Mouse (Mus musculus): ENCODE data around the gene Ptgr1. TPM values are rescaled to one million over a fixed set of nuclear protein-coding genes. Genes with fewer than 3 reads are reported as not detected.

The Ptgr1 gene
- polyA plus RNA-seq, 1 experiment from 2014 or later, result 15.0 TPM

DNA sequence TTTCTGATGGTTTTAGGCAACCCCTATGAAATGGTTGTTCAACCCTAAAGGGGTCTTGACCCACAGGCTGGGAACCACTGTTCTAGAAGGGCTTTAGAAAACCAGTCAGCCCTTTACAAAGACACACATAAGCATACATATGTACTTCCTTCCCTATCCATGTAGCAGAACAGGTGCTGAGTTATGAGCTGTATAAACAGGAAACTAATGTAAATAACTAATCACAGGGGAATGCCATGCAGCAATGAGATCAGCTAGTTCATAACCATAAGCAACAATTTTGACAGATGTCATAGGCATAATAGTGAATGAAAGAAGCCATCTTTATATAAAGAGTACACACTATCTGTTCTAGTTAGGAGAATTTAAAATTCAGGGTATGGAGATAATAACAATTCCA lies 45.3 kb downstream of the Ptgr1 start:
- no peaks in the 10 kb centered on the region for H3K9me3 ChIP-seq (replicated peaks)
- no peak overlapping the region for H3K9ac ChIP-seq
- no peak overlapping the region for H3K27ac ChIP-seq
- no peaks in the 10 kb centered on the region for H3K27me3 ChIP-seq
- no peak overlapping the region for H3K4me2 ChIP-seq (replicated peaks)
- no peak for ATAC-seq (ENCODE audit: low FRiP score)
- H3K36me3 ChIP-seq, result no peaks in the 10 kb centered on the region
- H3K4me3 ChIP-seq, result no peak overlapping the region
- peaks cover 11% of the 10 kb centered on the region for H3K4me1 ChIP-seq

DNA sequence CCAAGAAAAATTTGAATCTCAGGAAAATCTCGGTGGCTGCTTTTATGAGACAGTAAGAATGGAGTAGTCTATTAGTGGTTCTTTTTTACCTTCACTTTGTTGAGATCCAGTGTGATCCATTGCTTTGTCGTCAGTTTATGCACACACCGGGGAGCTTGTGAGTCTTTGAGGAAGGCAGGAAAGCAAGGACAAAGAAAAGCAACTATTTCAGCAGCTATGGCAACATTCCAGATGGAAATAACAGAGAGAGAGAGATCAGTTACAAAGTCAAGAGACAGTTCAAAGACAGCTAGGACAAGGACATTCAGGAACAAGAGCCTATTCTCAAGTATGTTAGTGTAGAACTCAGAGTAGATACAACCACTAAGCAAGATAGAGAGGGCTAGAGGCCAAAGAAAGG lies 51.1 kb downstream of the Ptgr1 start:
- 46% methylated on average over 3 of the region's 3 CpGs for WGBS
- no peaks in the 10 kb centered on the region for H3K4me1 ChIP-seq
- ATAC-seq (ENCODE audit: low FRiP score), result no peak
- H3K27me3 ChIP-seq, result no peaks in the 10 kb centered on the region
- H3K9ac ChIP-seq, result no peak overlapping the region
- H3K9me3 ChIP-seq (replicated peaks), result no peaks in the 10 kb centered on the region; the same call in 1 of the 2 replicates
- no peak overlapping the region for H3K27ac ChIP-seq
- H3K4me3 ChIP-seq, result no peak overlapping the region
- H3K4me2 ChIP-seq (replicated peaks), result no peak overlapping the region
- no peaks in the 10 kb centered on the region for H3K36me3 ChIP-seq

DNA sequence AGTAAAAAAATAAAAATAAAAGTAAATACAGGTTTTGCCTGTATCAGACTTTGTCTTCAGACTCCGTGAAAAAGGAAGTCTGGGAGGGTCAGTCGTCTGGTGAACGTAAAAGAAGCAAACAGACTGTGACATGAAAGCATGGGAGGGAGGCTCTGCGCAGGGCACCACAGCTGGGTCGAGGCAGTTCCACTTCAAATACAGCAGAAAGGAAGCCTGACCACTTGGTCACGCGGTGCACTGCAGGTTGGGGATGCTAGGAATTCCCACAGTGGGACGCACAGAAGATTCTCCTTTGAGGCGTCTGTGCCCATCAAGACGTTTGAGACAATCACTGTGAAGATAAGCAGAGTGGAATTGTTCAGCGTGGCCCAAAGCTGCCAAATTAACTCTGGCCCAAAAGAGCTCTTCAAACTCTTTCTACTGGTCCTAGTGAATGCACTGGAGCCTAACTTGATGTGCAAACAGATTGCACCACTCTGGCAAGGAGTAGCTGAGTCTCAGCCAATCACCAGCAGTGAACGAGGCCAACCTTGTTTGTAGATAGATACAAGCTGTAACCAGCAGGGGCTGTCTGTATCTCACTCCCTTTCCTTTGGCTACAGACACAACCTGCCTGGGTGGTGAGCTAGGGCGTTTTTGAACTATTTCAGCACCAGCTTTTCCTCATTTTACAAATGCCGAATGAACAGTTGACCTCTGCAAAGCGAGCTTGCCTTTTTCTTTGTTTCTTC lies 52.0 kb downstream of the Ptgr1 start:
- H3K4me2 ChIP-seq (replicated peaks), result no peak overlapping the region
- 44% methylated on average over 15 of the region's 15 CpGs for WGBS
- no peaks in the 10 kb centered on the region for H3K27me3 ChIP-seq
- no peaks in the 10 kb centered on the region; the same call in 1 of the 2 replicates for H3K9me3 ChIP-seq (replicated peaks)
- no peaks in the 10 kb centered on the region for H3K36me3 ChIP-seq
- no peak overlapping the region for H3K27ac ChIP-seq
- H3K4me1 ChIP-seq, result no peaks in the 10 kb centered on the region
- no peak for ATAC-seq (ENCODE audit: low FRiP score)
- no peak overlapping the region for H3K4me3 ChIP-seq
- no peak overlapping the region for H3K9ac ChIP-seq

DNA sequence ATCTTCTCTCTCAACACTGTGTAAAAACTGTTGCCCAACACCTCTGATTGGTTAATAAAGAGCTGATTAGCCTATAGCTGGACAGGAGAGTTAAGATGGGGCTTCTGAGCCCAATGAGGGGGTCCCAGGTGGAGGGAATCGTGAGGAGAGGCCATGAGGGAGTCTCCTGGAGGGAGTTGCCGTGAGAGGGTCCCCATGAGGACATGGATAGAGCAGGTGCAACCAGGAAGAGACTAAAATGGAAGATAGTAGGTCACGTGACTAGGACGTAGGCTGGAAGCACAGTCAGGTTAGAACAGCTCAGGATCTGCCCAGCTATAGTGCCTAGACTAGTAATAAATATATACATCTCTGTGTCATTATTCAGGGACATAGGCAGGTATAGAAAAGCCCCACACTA lies 52.6 kb downstream of the Ptgr1 start:
- H3K4me3 ChIP-seq, result no peak overlapping the region
- no peaks in the 10 kb centered on the region for H3K27me3 ChIP-seq
- ATAC-seq (ENCODE audit: low FRiP score), result no peak
- H3K27ac ChIP-seq, result no peak overlapping the region
- no peaks in the 10 kb centered on the region; the same call in 1 of the 2 replicates for H3K9me3 ChIP-seq (replicated peaks)
- no peaks in the 10 kb centered on the region for H3K4me1 ChIP-seq
- no peak overlapping the region for H3K9ac ChIP-seq
- WGBS, result 82% methylated on average over 4 of the region's 4 CpGs
- no peaks in the 10 kb centered on the region for H3K36me3 ChIP-seq
- no peak overlapping the region for H3K4me2 ChIP-seq (replicated peaks)

DNA sequence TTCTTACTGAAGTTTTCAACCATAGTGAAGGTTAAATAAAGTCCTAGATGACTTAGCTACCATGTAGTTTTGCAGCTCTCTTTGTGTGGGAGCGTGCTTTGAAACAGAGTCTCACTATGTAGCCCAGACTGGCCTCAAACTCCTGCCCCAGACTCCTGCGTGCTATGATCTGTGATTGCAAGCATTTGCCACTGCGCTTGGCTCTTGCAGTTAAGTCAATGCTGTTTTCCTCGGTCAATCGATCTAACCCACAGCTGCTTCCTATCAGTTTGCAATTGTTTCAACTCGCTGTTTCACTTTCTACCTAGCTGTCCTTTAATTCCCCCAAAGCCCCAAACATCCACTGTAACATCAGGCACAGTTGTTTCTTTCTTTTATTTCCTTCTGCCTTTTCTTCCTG lies 54.4 kb downstream of the Ptgr1 start:
- 86% methylated on average over 6 of the region's 6 CpGs for WGBS
- no peaks in the 10 kb centered on the region for H3K36me3 ChIP-seq
- ATAC-seq (ENCODE audit: low FRiP score), result no peak

DNA sequence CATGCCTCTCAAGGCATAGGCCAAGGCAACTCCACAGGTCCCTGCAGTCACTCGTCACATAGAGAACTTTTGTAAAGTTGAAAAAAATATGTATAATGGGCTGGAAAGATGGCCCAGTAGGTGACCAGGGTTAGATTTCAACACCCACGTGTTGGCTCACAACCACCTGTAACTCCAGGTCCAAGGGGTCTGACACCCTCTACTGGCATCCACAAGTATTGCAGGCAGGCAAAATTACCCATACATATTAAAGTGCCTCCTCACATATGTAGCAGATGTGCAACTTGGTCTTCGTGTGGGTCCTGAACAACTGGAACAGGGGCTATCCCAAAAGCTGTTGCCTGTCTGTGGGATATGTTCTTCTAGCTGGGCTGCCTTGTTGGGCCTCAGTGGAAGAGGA lies 59.3 kb downstream of the Ptgr1 start:
- H3K4me2 ChIP-seq (replicated peaks), result no peak overlapping the region
- 66% methylated on average over 3 of the region's 3 CpGs for WGBS
- H3K27me3 ChIP-seq, result 0 out of 2 replicates have a peak, but pooled peaks cover 2% of the 10 kb centered on the region
- H3K9ac ChIP-seq, result no peak overlapping the region
- no peak overlapping the region for H3K4me3 ChIP-seq
- no peak for ATAC-seq (ENCODE audit: low FRiP score)
- H3K4me1 ChIP-seq, result no peaks in the 10 kb centered on the region
- no peaks in the 10 kb centered on the region for H3K36me3 ChIP-seq
- H3K9me3 ChIP-seq (replicated peaks), result peaks cover 6% of the 10 kb centered on the region; the same call in 1 of the 2 replicates
- H3K27ac ChIP-seq, result no peak overlapping the region

More for the DNA sequence above, 54.4 kb downstream of the Ptgr1 start:
- Histone ChIP-seq H3K4me1 (no peaks in the 10 kb centered on the region), H3K4me2 (replicated peaks) (no peak overlapping the region), H3K4me3 (no peak overlapping the region), H3K9ac (no peak overlapping the region), H3K27ac (no peak overlapping the region), H3K9me3 (replicated peaks) (no peaks in the 10 kb centered on the region; the same call in 1 of the 2 replicates), H3K27me3 (no peaks in the 10 kb centered on the region)

DNA sequence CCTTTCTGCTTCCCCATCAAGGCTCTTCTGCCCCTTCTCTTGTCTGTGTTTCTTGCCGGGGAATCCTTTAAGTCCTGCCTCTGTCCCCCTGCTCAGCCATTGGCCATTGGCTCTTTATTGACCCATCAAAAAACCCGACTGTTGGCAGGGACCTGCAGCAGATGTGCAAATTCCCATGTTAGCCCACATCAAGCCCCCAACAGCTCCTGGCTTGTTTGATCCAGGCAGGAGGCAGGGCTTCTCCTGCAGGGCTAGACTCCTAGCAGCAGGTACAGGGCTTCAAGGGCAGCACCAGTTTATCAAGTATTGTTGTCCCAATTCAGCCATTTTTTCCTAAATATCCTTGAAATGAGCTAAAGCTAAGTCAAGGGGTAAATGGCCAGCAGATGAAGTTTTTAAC lies 60.8 kb downstream of the Ptgr1 start:
- Histone ChIP-seq H3K27me3 (0 out of 2 replicates have a peak, but pooled peaks cover 2% of the 10 kb centered on the region), H3K9ac (no peak overlapping the region), H3K4me3 (no peak overlapping the region), H3K9me3 (replicated peaks) (peaks cover 6% of the 10 kb centered on the region; the same call in 1 of the 2 replicates), H3K36me3 (no peaks in the 10 kb centered on the region), H3K27ac (no peak overlapping the region), H3K4me1 (no peaks in the 10 kb centered on the region), H3K4me2 (replicated peaks) (no peak overlapping the region)
- WGBS, result 43% methylated on average over 2 of the region's 2 CpGs
- ATAC-seq (ENCODE audit: low FRiP score), result no peak

DNA sequence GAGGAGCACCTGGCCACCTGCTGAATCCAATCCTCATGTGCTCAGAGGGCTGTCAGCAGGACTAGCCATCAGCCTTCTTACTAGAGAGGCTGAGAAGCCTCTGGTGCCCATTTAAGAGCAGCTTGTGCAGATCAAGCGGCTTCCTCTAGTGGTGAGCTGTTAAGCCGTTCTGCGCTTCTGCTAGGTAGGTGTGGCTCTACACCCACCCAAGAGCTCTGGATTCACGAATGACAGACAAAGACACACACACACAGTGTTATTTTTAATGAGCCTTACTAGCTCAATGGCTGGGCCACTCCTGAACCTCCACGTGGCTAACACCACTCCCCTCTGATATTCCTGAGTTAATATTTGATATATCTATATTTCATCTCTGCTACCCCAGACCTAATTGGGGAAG lies 61.3 kb downstream of the Ptgr1 start:
- WGBS, result 55% methylated on average over 5 of the region's 5 CpGs
- peaks cover 6% of the 10 kb centered on the region; the same call in 1 of the 2 replicates for H3K9me3 ChIP-seq (replicated peaks)

DNA sequence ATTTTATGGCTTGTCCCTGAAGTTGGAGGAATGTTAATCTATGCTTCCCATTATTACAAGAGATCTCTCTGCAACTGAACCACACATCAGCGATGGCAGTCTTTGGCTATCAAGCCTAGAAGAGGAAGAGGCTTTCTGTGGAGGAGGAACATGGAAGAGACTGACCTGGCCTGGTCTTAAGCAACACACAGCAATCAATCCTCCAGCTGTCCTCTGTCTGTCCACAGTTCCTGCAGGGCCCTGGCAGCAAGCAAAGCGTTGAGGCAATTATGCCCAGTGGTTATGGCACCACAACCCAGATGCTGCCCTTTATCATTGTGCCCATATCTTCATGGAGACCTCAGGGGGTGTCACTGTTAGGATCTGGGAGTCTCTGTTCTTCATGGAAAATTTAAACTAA lies 63.0 kb downstream of the Ptgr1 start:
- Histone ChIP-seq H3K4me3 (no peak overlapping the region), H3K9me3 (replicated peaks) (peaks cover 6% of the 10 kb centered on the region; the same call in 1 of the 2 replicates), H3K27me3 (0 out of 2 replicates have a peak, but pooled peaks cover 2% of the 10 kb centered on the region), H3K9ac (no peak overlapping the region), H3K4me2 (replicated peaks) (no peak overlapping the region), H3K4me1 (no peaks in the 10 kb centered on the region), H3K36me3 (no peaks in the 10 kb centered on the region), H3K27ac (no peak overlapping the region)
- WGBS, result 89% methylated on average over 2 of the region's 2 CpGs
- no peak for ATAC-seq (ENCODE audit: low FRiP score)

More for the DNA sequence above, 61.3 kb downstream of the Ptgr1 start:
- Histone ChIP-seq H3K27me3 (0 out of 2 replicates have a peak, but pooled peaks cover 2% of the 10 kb centered on the region), H3K36me3 (no peaks in the 10 kb centered on the region), H3K4me3 (no peak overlapping the region), H3K4me2 (replicated peaks) (no peak overlapping the region), H3K9ac (no peak overlapping the region), H3K27ac (no peak overlapping the region), H3K4me1 (no peaks in the 10 kb centered on the region)
- no peak for ATAC-seq (ENCODE audit: low FRiP score)

Other genes with a start within 250 kb of the Ptgr1 start
- gene Olfr267, start 199.4 kb downstream of the Ptgr1 start, polyA plus RNA-seq (2016; fragmentation: Nextera tagmentation; extraction: Ambion mirVana), result 0.14 TPM in 1 of 2 replicates, not detected in the other
- gene Ecpas, start 74.4 kb downstream of the Ptgr1 start, polyA plus RNA-seq (2016; fragmentation: Nextera tagmentation; extraction: Ambion mirVana), result 43.7 and 45.5 TPM in 2 replicates
- 1.1 TPM in 2 replicates for gene Zkscan16, start 43.5 kb downstream of the Ptgr1 start, polyA plus RNA-seq (2016; fragmentation: Nextera tagmentation; extraction: Ambion mirVana)
- 7.5 and 8.6 TPM in 2 replicates for gene Dnajc25, start 7.9 kb upstream of the Ptgr1 start, polyA plus RNA-seq (2016; fragmentation: Nextera tagmentation; extraction: Ambion mirVana)
- 11.7 and 14.6 TPM in 2 replicates for gene Gm20503, start 16.1 kb upstream of the Ptgr1 start, polyA plus RNA-seq (2016; fragmentation: Nextera tagmentation; extraction: Ambion mirVana)
- gene Gng10, start 48.0 kb upstream of the Ptgr1 start, polyA plus RNA-seq (2016; fragmentation: Nextera tagmentation; extraction: Ambion mirVana), result 107 and 125 TPM in 2 replicates
- not detected in 2 replicates for gene AI481877, start 151.9 kb upstream of the Ptgr1 start, polyA plus RNA-seq (2016; fragmentation: Nextera tagmentation; extraction: Ambion mirVana)
- 17.5 and 17.9 TPM in 2 replicates for gene Ugcg, start 202.1 kb upstream of the Ptgr1 start, polyA plus RNA-seq (2016; fragmentation: Nextera tagmentation; extraction: Ambion mirVana)

Data from hindbrain, embryonic 12.5 days (tissue).